Mouse (Mus musculus): Measurements from ENCODE around the gene Nat8l. TPM values are rescaled to one million over a fixed set of nuclear protein-coding genes. Genes with fewer than 3 reads are reported as not detected.
A peak's percentile ranks its signal among the peaks of the same experiment; 100 is the strongest.
"Not testable (repeated sequence)": the region's sequence is repeated elsewhere in the genome, so short reads cannot be mapped to it uniquely, and the experiment has no call there.

The Nat8l gene
- polyA plus RNA-seq (2017; shearing (Covaris generic)): not detected

GRCm38 (mm10) chr5:33995843-33996693 is at the start of gene Nat8l:
Nat8l (plus strand) TSS chr5:33995984.
- ATAC-seq: no peak

GRCm38 (mm10) chr5:33947035-33947434 is 48.7 kb upstream of the Nat8l start:
- ATAC-seq: not testable (repeated sequence)

- ATAC-seq: no peak
Measured at GRCm38 (mm10) chr5:33948314-33948713, 47.5 kb upstream of the Nat8l start.

- ATAC-seq: no peak
Measured at GRCm38 (mm10) chr5:33953471-33954185, 42.2 kb upstream of the Nat8l start.

- ATAC-seq: peak; percentile 46
Measured at GRCm38 (mm10) chr5:33954354-33954753, 41.4 kb upstream of the Nat8l start.

- ATAC-seq: no peak
Measured at GRCm38 (mm10) chr5:33955868-33956267, 39.9 kb upstream of the Nat8l start.

- ATAC-seq: no peak
Measured at GRCm38 (mm10) chr5:33959382-33959781, 36.4 kb upstream of the Nat8l start.

GRCm38 (mm10) chr5:33974736-33975135 is 21.0 kb upstream of the Nat8l start:
- no peak for ATAC-seq

GRCm38 (mm10) chr5:33976267-33976666 is 19.5 kb upstream of the Nat8l start:
- no peak for ATAC-seq

GRCm38 (mm10) chr5:33982731-33983259 is 13.0 kb upstream of the Nat8l start:
- no peak for ATAC-seq

- no peak for ATAC-seq
Measured at GRCm38 (mm10) chr5:33983309-33984121, 12.3 kb upstream of the Nat8l start, which contains the start of gene Gm1673. Gm1673 (plus strand) TSS chr5:33983433.

GRCm38 (mm10) chr5:33994671-33995625 is 836 bp upstream of the Nat8l start:
- ATAC-seq: no peak

- ATAC-seq: no peak
Measured at GRCm38 (mm10) chr5:33996694-33997045, 886 bp downstream of the Nat8l start.

- no peak for ATAC-seq
Measured at GRCm38 (mm10) chr5:33997051-33997741, 1.4 kb downstream of the Nat8l start.

- no peak for ATAC-seq
Measured at GRCm38 (mm10) chr5:33997829-33998504, 2.2 kb downstream of the Nat8l start.

GRCm38 (mm10) chr5:33998505-33998877 is 2.7 kb downstream of the Nat8l start:
- no peak for ATAC-seq

GRCm38 (mm10) chr5:33999466-34000090 is 3.8 kb downstream of the Nat8l start:
- ATAC-seq: no peak

- no peak for ATAC-seq
Measured at GRCm38 (mm10) chr5:34000809-34001208, 5.0 kb downstream of the Nat8l start.

GRCm38 (mm10) chr5:34001401-34001800 is 5.6 kb downstream of the Nat8l start:
- ATAC-seq: no peak

- no peak for ATAC-seq
Measured at GRCm38 (mm10) chr5:34002636-34003035, 6.9 kb downstream of the Nat8l start.

All from activated CD4-positive, CD25-positive, alpha-beta regulatory T cell, adult 4 months (primary cell).